Comparison of ENCODE assay signal across 8 mouse cellular contexts in the genomic region with DNA sequence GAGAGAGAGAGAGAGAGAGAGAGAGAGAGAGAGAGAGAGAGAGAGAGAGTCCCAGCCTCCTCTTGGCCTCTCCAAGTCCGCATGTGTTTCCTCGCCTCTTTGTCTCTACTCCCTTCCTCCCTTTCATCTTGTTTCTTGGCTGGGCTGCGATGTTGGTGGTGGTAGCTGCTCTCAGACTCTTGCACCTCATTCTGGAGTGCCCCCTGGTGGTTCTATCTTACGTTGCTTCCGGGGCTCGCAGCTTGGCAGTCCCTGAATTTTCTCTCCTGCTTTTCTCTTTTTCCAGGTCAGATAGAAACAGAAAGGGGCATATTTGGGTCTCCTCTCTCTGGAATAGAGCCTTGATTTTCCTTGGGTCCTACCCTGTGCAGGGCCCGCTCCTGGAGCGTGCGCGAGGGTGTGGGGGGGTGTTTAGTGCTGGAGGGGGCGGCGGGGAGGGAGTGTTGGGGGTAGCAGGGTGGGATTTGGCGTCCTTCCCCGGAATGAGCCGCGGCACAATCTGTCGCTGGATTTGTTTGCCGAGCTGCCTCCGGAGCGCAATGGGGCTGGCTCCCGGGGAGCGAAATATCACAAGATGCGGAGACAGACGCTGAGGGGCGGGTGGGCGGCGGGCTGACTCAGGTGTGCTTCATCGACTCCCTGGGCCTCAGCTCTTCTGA. TPM values are rescaled to one million over a fixed set of nuclear protein-coding genes. Genes with fewer than 3 reads are reported as not detected.
A peak's percentile ranks its signal among the peaks of the same experiment; 100 is the strongest.
DNase-seq lines count a peak whose midpoint lies in the region; ATAC-seq and TF ChIP-seq lines count a peak whose summit lies in the region.

No protein-coding gene starts in this region.

- H3K4me1 ChIP-seq in heart, postnatal 0 days (ENCODE audit: control insufficient read depth, insufficient read depth), result peaks cover 20% of the 10 kb centered on the region; the same call in 1 of the 2 replicates
- H3K4me1 ChIP-seq in neural tube, embryonic 13.5 days (replicated peaks), result peaks cover 50% of the 10 kb centered on the region
- H3K4me1 ChIP-seq in testis, adult 2 months (ENCODE audit: control insufficient read depth, insufficient read depth, low read length), result peaks cover 16% of the 10 kb centered on the region

- 2% methylated on average over 26 of the region's 28 CpGs for WGBS in heart, postnatal 0 days
- WGBS in neural tube, embryonic 13.5 days, result 1% methylated on average over 28 of the region's 28 CpGs

- H3K36me3 ChIP-seq in heart, postnatal 0 days (replicated peaks; ENCODE audit: control insufficient read depth, insufficient read depth, low read length), result no peaks in the 10 kb centered on the region
- no peaks in the 10 kb centered on the region for H3K36me3 ChIP-seq in neural tube, embryonic 13.5 days
- no peaks in the 10 kb centered on the region for H3K36me3 ChIP-seq in testis, adult 2 months (ENCODE audit: control insufficient read depth, insufficient read depth, low read length)

- peak overlapping the region; percentile 73 for H3K4me2 ChIP-seq in heart, postnatal 0 days (ENCODE audit: low read depth, low read length)
- H3K4me2 ChIP-seq in neural tube, embryonic 13.5 days, result peak overlapping the region; percentile 53

- no peak for TF ChIP-seq POLR2A in testis, adult 2 months (IDR thresholded peaks at IDR 0.05; ENCODE audit: control insufficient read depth, low read depth, low read length)

- peak; percentile 58 for TF ChIP-seq CTCF in heart, postnatal 0 days (IDR thresholded peaks at IDR 0.05; ENCODE audit: low read depth)
- TF ChIP-seq CTCF in testis, adult 2 months (IDR thresholded peaks at IDR 0.05; ENCODE audit: control insufficient read depth, insufficient read depth, insufficient replicate concordance, low read depth, low read length), result peak; percentile 30; the same call in 1 of the 2 replicates

- H3K27ac ChIP-seq in heart, postnatal 0 days (ENCODE audit: low read depth), result no peak overlapping the region
- H3K27ac ChIP-seq in neural tube, embryonic 13.5 days (replicated peaks), result no peak overlapping the region
- no peak overlapping the region for H3K27ac ChIP-seq in testis, adult 2 months (ENCODE audit: control insufficient read depth, insufficient read depth, low read depth, low read length)

- H3K9ac ChIP-seq in heart, postnatal 0 days (replicated peaks; ENCODE audit: low read depth, low read length), result no peak overlapping the region
- H3K9ac ChIP-seq in neural tube, embryonic 13.5 days, result peak overlapping the region; percentile 60

- peak; percentile 82 to 83 for DNase-seq in B cell, adult 2 months
- DNase-seq in heart, postnatal 0 days (ENCODE audit: low spot score), result peak; percentile 45
- DNase-seq in kidney, postnatal 14 days, result peak; percentile 78
- peak; percentile 78 to 84 for DNase-seq in lung, adult 18-20 months

- H3K27me3 ChIP-seq in heart, postnatal 0 days (ENCODE audit: control insufficient read depth, insufficient read depth, low read length), result peaks cover 65% of the 10 kb centered on the region
- H3K27me3 ChIP-seq in neural tube, embryonic 13.5 days, result peaks cover 80% of the 10 kb centered on the region
- no peaks in the 10 kb centered on the region for H3K27me3 ChIP-seq in testis, adult 2 months (ENCODE audit: control insufficient read depth, insufficient read depth, low read length)

- no peaks in the 10 kb centered on the region for H3K9me3 ChIP-seq in heart, postnatal 0 days (replicated peaks; ENCODE audit: control insufficient read depth, low read length)
- no peaks in the 10 kb centered on the region for H3K9me3 ChIP-seq in neural tube, embryonic 13.5 days

- peak overlapping the region; percentile 38 for H3K4me3 ChIP-seq in heart, postnatal 0 days (ENCODE audit: low read depth, low read length)
- H3K4me3 ChIP-seq in neural tube, embryonic 13.5 days, result peak overlapping the region; percentile 28
- H3K4me3 ChIP-seq in testis, adult 2 months (ENCODE audit: control insufficient read depth, low read depth, low read length), result no peak overlapping the region

- peak; percentile 65 for ATAC-seq in activated CD4-positive, CD25-positive, alpha-beta regulatory T cell, adult 4 months
- peak; percentile 64; the same call in 1 of the 2 replicates for ATAC-seq in erythroblast, adult 5-6 weeks (replicated peaks; ENCODE audit: low FRiP score, poor library complexity, severe bottlenecking)
- no peak for ATAC-seq in heart, postnatal 0 days (ENCODE audit: insufficient read depth, low read depth)
- ATAC-seq in neural tube, embryonic 13.5 days (ENCODE audit: low read depth), result no peak

- TF ChIP-seq EP300 in heart, postnatal 0 days (IDR thresholded peaks at IDR 0.05; ENCODE audit: low read depth), result no peak

RNA-seq across cellular contexts. Expression of gene Rtn4rl2, which starts 2.3 kb away (rescaled TPM):
- not detected for polyA plus RNA-seq in activated CD4-positive, CD25-positive, alpha-beta regulatory T cell, adult 4 months (2017; shearing (Covaris generic))
- total RNA-seq in erythroblast, adult 5-6 weeks (2015; ENCODE audit: low replicate concordance), result not detected in 2 replicates
- not detected in 2 replicates for total RNA-seq in erythroblast, adult 5-6 weeks (2017; ENCODE audit: low replicate concordance)
- total RNA-seq in heart, postnatal 0 days (2014; rRNA removed; ENCODE audit: low replicate concordance), result 1.6 and 9.2 TPM in 2 replicates
- 0.91 and 1.1 TPM in 2 replicates for polyA plus RNA-seq in heart, postnatal 0 days (2015; fragmentation: Nextera tagmentation; extraction: Ambion mirVana)
- 6.8 and 7.1 TPM in 2 replicates for polyA plus RNA-seq in neural tube, embryonic 13.5 days (2015; fragmentation: Nextera tagmentation; extraction: Ambion mirVana)
- polyA plus RNA-seq in testis, adult 2 months (2012; rRNA removed), result 2.4 and 2.7 TPM in 2 replicates

RNA-seq across cellular contexts. Expression of gene Slc43a3, which starts 47.6 kb away (rescaled TPM):
- polyA plus RNA-seq in activated CD4-positive, CD25-positive, alpha-beta regulatory T cell, adult 4 months (2017; shearing (Covaris generic)), result 10 to 100 TPM; 15.5 to 15.6 TPM
- 207 and 247 TPM in 2 replicates for total RNA-seq in erythroblast, adult 5-6 weeks (2015; ENCODE audit: low replicate concordance)
- total RNA-seq in erythroblast, adult 5-6 weeks (2017; ENCODE audit: low replicate concordance), result 227 and 246 TPM in 2 replicates
- 101 and 140 TPM in 2 replicates for total RNA-seq in heart, postnatal 0 days (2014; rRNA removed; ENCODE audit: low replicate concordance)
- 43.0 and 43.5 TPM in 2 replicates for polyA plus RNA-seq in heart, postnatal 0 days (2015; fragmentation: Nextera tagmentation; extraction: Ambion mirVana)
- polyA plus RNA-seq in neural tube, embryonic 13.5 days (2015; fragmentation: Nextera tagmentation; extraction: Ambion mirVana), result 8.6 and 11.2 TPM in 2 replicates
- polyA plus RNA-seq in testis, adult 2 months (2012; rRNA removed), result 4.6 and 4.8 TPM in 2 replicates

RNA-seq across cellular contexts. Expression of gene Slc43a1, which starts 50.1 kb away (rescaled TPM):
- 1 to 10 TPM; 3.7 to 7.6 TPM for polyA plus RNA-seq in activated CD4-positive, CD25-positive, alpha-beta regulatory T cell, adult 4 months (2017; shearing (Covaris generic))
- 756 and 864 TPM in 2 replicates for total RNA-seq in erythroblast, adult 5-6 weeks (2015; ENCODE audit: low replicate concordance)
- 516 and 701 TPM in 2 replicates for total RNA-seq in erythroblast, adult 5-6 weeks (2017; ENCODE audit: low replicate concordance)
- 3.9 and 14.1 TPM in 2 replicates for total RNA-seq in heart, postnatal 0 days (2014; rRNA removed; ENCODE audit: low replicate concordance)
- polyA plus RNA-seq in heart, postnatal 0 days (2015; fragmentation: Nextera tagmentation; extraction: Ambion mirVana), result 2.8 and 2.9 TPM in 2 replicates
- 2.4 and 3.3 TPM in 2 replicates for polyA plus RNA-seq in neural tube, embryonic 13.5 days (2015; fragmentation: Nextera tagmentation; extraction: Ambion mirVana)
- polyA plus RNA-seq in testis, adult 2 months (2012; rRNA removed), result 0.63 and 1.00 TPM in 2 replicates

Comparison
In these comparisons a context has a peak if more than half of its experiments do, and no peak if none do; other contexts are left out.
1. ATAC-seq: peak in activated CD4-positive, CD25-positive, alpha-beta regulatory T cell, adult 4 months (single experiment) and erythroblast, adult 5-6 weeks (single experiment); none in heart, postnatal 0 days (single experiment) and neural tube, embryonic 13.5 days (single experiment).
2. Peak in every context shown above with its lines, with median percentiles within 50 percentile points of each other: DNase-seq.